Mouse (Mus musculus) intestine, embryonic 14.5 days (tissue): Measurements from ENCODE around the gene Hist1h2bk. TPM values are rescaled to one million over a fixed set of nuclear protein-coding genes. Genes with fewer than 3 reads are reported as not detected.
"Not testable (repeated sequence)": the region's sequence is repeated elsewhere in the genome, so short reads cannot be mapped to it uniquely, and the experiment has no call there.

Source experiments
- ATAC-seq: fragments of 200-750 bp; cut with Nextera tagmentation; replicated peaks from 2 replicates; pipeline ENCODE4 v1.8.0; 2017; ENCODE audit warnings: low read depth, moderate number of reproducible peaks, moderate TSS enrichment, moderate library complexity; ENCODE audit not compliant: low FRiP score, low TSS enrichment
- DNase-seq: peaks from one replicate; pipeline ENCODE4 v3.0.0-alpha.2; 2018; ENCODE audit warnings: low spot score
- H3K27ac ChIP-seq: fragments of 300-500 bp; sonication (generic); 2 replicates; pipeline ENCODE4 v1.5.1; 2014; ENCODE audit warnings: low read depth, mild to moderate bottlenecking, control low read depth
- H3K27me3 ChIP-seq: fragments of 300-500 bp; sonication (generic); replicated peaks from 2 replicates; pipeline ENCODE4 v1.6.1; 2014; ENCODE audit warnings: low read length, control low read depth; ENCODE audit not compliant: control insufficient read depth, insufficient read depth
- H3K36me3 ChIP-seq: fragments of 300-500 bp; sonication (generic); 2 replicates; pipeline ENCODE4 v1.6.1; 2014; ENCODE audit warnings: low read length, control low read depth; ENCODE audit not compliant: control insufficient read depth, insufficient read depth
- H3K4me1 ChIP-seq: fragments of 300-500 bp; sonication (generic); replicated peaks from 2 replicates; pipeline ENCODE4 v1.6.1; 2014; ENCODE audit warnings: low read length, control low read depth, mixed read lengths; ENCODE audit not compliant: control insufficient read depth, insufficient read depth
- H3K4me2 ChIP-seq: fragments of 300-500 bp; sonication (generic); 2 replicates; pipeline ENCODE4 v1.6.1; 2014; ENCODE audit warnings: low read length
- H3K4me3 ChIP-seq: fragments of 300-500 bp; sonication (generic); 2 replicates; pipeline ENCODE4 v1.5.1; 2014; ENCODE audit warnings: low read depth, low read length, control low read depth, mixed read lengths
- H3K9ac ChIP-seq: fragments of 300-500 bp; sonication (generic); 2 replicates; pipeline ENCODE4 v1.6.1; 2014; ENCODE audit warnings: mild to moderate bottlenecking, low read length
- H3K9me3 ChIP-seq: fragments of 300-500 bp; sonication (generic); 2 replicates; pipeline ENCODE4 v1.6.1; 2016; ENCODE audit warnings: low read length, control low read depth; ENCODE audit not compliant: control insufficient read depth
- WGBS: fragments of 180-500 bp; shearing (Covaris S2); extraction: QIAGEN DNeasy Blood & Tissue Kit; methylation state at CpG from one replicate; pipeline ENCODE4 v1.1.7; 2014; 5-methylcytosine and 5-hydroxymethylcytosine counted together
- microRNA-seq: library from miRNA; unstranded; fragments of <30 nt; microRNA quantifications from one replicate; pipeline ENCODE4, GENCODE M21; 2016
- polyA plus RNA-seq: library from polyadenylated mRNA; unstranded; fragments of >200 nt; fragmentation: Nextera tagmentation; extraction: Ambion mirVana; gene quantifications from 2 replicates; pipeline ENCODE4 v1.2.1, GENCODE M21; 2014

Gene Hist1h2bk
- polyA plus RNA-seq, 1 experiment from 2014 or later = 5.2 TPM

GRCm38 (mm10) chr13:22050591-22051522, 15.2 kb downstream of the Hist1h2bk start:
- Histone ChIP-seq H3K4me1 (no peaks in the 10 kb centered on the region), H3K9ac (peak overlapping the region; percentile 58), H3K4me3 (peak overlapping the region; percentile 56), H3K9me3 (no peaks in the 10 kb centered on the region), H3K4me2 (peak overlapping the region; percentile 56), H3K36me3 (no peaks in the 10 kb centered on the region), H3K27me3 (no peaks in the 10 kb centered on the region), H3K27ac (peak overlapping the region; percentile 91)
- DNase-seq (peak; percentile 97), ATAC-seq (peak; percentile 96)
- under 1% methylated on average over 52 of the region's 52 CpGs for WGBS

GRCm38 (mm10) chr13:22051523-22051859, 15.8 kb downstream of the Hist1h2bk start:
- WGBS = 11% methylated on average over 5 of the region's 5 CpGs
- no peak for ATAC-seq

DNA sequence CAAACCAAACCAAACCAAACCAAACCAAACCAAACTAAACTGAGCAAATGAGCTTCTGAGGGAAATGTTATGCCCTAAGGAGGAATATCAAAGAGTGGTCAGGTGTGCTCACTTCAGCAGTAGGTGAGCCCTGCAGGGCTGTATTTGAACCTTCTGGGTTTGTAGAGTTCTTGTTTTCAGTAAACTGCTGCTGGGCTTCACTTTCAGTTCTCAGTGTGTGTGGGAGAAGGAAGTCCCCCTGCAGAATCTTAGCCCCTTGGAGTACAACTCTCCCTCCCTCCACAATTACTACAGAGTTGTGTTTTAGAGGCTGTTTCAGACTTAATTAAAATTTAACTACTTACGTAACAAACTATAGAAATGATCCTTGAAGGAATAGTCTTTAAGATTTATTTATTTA, 18.1 kb downstream of the Hist1h2bk start:
- Histone ChIP-seq H3K4me1 (no peaks in the 10 kb centered on the region), H3K4me2 (no peak overlapping the region), H3K27me3 (no peaks in the 10 kb centered on the region), H3K9ac (no peak overlapping the region), H3K27ac (no peak overlapping the region), H3K9me3 (no peaks in the 10 kb centered on the region), H3K36me3 (no peaks in the 10 kb centered on the region), H3K4me3 (no peak overlapping the region)
- 90% methylated on average over 1 of the region's 1 CpGs for WGBS
- no peak for DNase-seq
- ATAC-seq = no peak

More at GRCm38 (mm10) chr13:22051523-22051859, 15.8 kb downstream of the Hist1h2bk start:
- Histone ChIP-seq H3K4me2 (peak overlapping the region; percentile 56), H3K9me3 (no peaks in the 10 kb centered on the region), H3K27ac (peak overlapping the region; percentile 91), H3K4me3 (peak overlapping the region; percentile 56), H3K36me3 (no peaks in the 10 kb centered on the region), H3K27me3 (no peaks in the 10 kb centered on the region), H3K4me1 (no peaks in the 10 kb centered on the region), H3K9ac (peak overlapping the region; percentile 58)
- no peak for DNase-seq

DNA sequence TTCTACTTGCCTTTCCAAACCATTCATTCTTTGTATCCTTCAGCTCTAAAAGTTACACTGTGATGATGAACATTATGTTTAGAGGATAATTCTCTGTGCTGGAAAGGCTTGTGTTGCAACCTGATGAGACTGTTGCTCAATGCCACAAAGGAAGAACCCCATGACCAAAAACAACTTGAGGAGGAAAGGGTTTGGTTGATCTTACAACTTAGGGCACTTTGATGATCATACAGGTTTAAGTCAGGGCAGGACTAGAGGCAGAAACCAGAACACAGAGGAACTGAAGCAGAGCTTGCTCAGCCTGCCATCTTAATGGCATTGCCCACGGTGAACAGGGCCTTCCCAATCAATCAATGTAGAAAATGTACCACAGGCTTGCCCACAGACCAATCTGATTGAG, 25.8 kb downstream of the Hist1h2bk start:
- no peaks in the 10 kb centered on the region for H3K9me3 ChIP-seq
- 73% methylated on average over 1 of the region's 1 CpGs for WGBS
- no peaks in the 10 kb centered on the region for H3K27me3 ChIP-seq
- no peaks in the 10 kb centered on the region for H3K36me3 ChIP-seq
- no peak overlapping the region for H3K4me3 ChIP-seq
- no peaks in the 10 kb centered on the region for H3K4me1 ChIP-seq
- no peak overlapping the region for H3K27ac ChIP-seq
- DNase-seq (no peak), ATAC-seq (no peak)
- H3K4me2 ChIP-seq = no peak overlapping the region
- H3K9ac ChIP-seq = no peak overlapping the region

GRCm38 (mm10) chr13:22063468-22063867, 27.8 kb downstream of the Hist1h2bk start:
- no peaks in the 10 kb centered on the region for H3K9me3 ChIP-seq
- no peak overlapping the region for H3K9ac ChIP-seq
- no peaks in the 10 kb centered on the region for H3K36me3 ChIP-seq
- no peak overlapping the region for H3K4me2 ChIP-seq
- no peaks in the 10 kb centered on the region for H3K27me3 ChIP-seq
- DNase-seq (no peak), ATAC-seq (no peak)
- 36% methylated on average over 1 of the region's 1 CpGs for WGBS
- H3K4me1 ChIP-seq = no peaks in the 10 kb centered on the region
- no peak overlapping the region for H3K4me3 ChIP-seq
- no peak overlapping the region for H3K27ac ChIP-seq

- not testable (repeated sequence) for H3K4me1 ChIP-seq, H3K27me3 ChIP-seq, ATAC-seq, H3K36me3 ChIP-seq, H3K9ac ChIP-seq, H3K27ac ChIP-seq, H3K9me3 ChIP-seq, H3K4me3 ChIP-seq, DNase-seq, H3K4me2 ChIP-seq
- WGBS = 86% methylated on average over 1 of the region's 1 CpGs
These were observed 48.5 kb downstream of the Hist1h2bk start, which contains the start of gene Vmn1r188 for GRCm38 (mm10) chr13:22084140-22084539. Gene Vmn1r188, plus strand, starts transcription at chr13:22084440.

Small RNA genes lying within 50 kb of the gene (microRNA-seq; reads per million reads assigned to microRNA genes)
- gene Gm26300 (not detected), gene Gm44390 (not detected), gene Gm44486 (not detected)

Other genes starting within 250 kb of the Hist1h2bk start
- gene Hist1h2an, start 248.7 kb upstream of the Hist1h2bk start, polyA plus RNA-seq = 10.1 TPM in 1 of 2 replicates, not detected in the other
- 0.74 and 1.8 TPM in 2 replicates for gene Hist1h2bp, start 248.4 kb upstream of the Hist1h2bk start, polyA plus RNA-seq
- gene Hist1h2bq, start 225.7 kb upstream of the Hist1h2bk start, polyA plus RNA-seq = 19.9 and 23.4 TPM in 2 replicates
- 4.0 TPM in 1 of 2 replicates, not detected in the other for gene Hist1h2ao, start 225.4 kb upstream of the Hist1h2bk start, polyA plus RNA-seq
- not detected in 2 replicates for gene Hist1h4m, start 224.1 kb upstream of the Hist1h2bk start, polyA plus RNA-seq
- gene Hist1h4n, start 203.7 kb upstream of the Hist1h2bk start, polyA plus RNA-seq = 20.6 and 22.9 TPM in 2 replicates
- 4,338 and 4,830 TPM in 2 replicates for gene Hist1h2ap, start 202.4 kb upstream of the Hist1h2bk start, polyA plus RNA-seq
- 22.1 and 24.2 TPM in 2 replicates for gene Hist1h2br, start 202.1 kb upstream of the Hist1h2bk start, polyA plus RNA-seq
- gene Zfp184, start 90.8 kb upstream of the Hist1h2bk start, polyA plus RNA-seq = 9.8 and 13.8 TPM in 2 replicates
- not detected in 2 replicates for gene Pom121l2, start 54.7 kb upstream of the Hist1h2bk start, polyA plus RNA-seq
- gene Prss16, start 26.1 kb upstream of the Hist1h2bk start, polyA plus RNA-seq = 0.46 and 1.1 TPM in 2 replicates
- gene Hist1h2ah, start 302 bp upstream of the Hist1h2bk start, polyA plus RNA-seq = 11.8 and 19.7 TPM in 2 replicates
- gene Hist1h4i, start 5.5 kb downstream of the Hist1h2bk start, polyA plus RNA-seq = 18.9 and 19.6 TPM in 2 replicates
- 47.9 and 67.6 TPM in 2 replicates for gene Hist1h2ag, start 7.1 kb downstream of the Hist1h2bk start, polyA plus RNA-seq
- gene Hist1h2bj, start 7.3 kb downstream of the Hist1h2bk start, polyA plus RNA-seq = 10.2 and 14.0 TPM in 2 replicates
- gene Vmn1r188, start 48.6 kb downstream of the Hist1h2bk start, polyA plus RNA-seq = not detected in 2 replicates
- not detected in 2 replicates for gene Vmn1r189, start 70.0 kb downstream of the Hist1h2bk start, polyA plus RNA-seq
- gene Vmn1r191, start 148.1 kb downstream of the Hist1h2bk start, polyA plus RNA-seq = not detected in 2 replicates
- gene Vmn1r192, start 155.3 kb downstream of the Hist1h2bk start, polyA plus RNA-seq = not detected in 2 replicates
- gene Vmn1r193, start 187.3 kb downstream of the Hist1h2bk start, polyA plus RNA-seq = not detected in 2 replicates
- gene Vmn1r194, start 208.3 kb downstream of the Hist1h2bk start, polyA plus RNA-seq = not detected in 2 replicates
- not detected in 2 replicates for gene Vmn1r195, start 234.7 kb downstream of the Hist1h2bk start, polyA plus RNA-seq